Mouse (Mus musculus) liver, postnatal 0 days (tissue): ENCODE data around the gene Khdc1a.

Source experiments
- CTCF ChIP-seq: sonication (generic); IDR thresholded peaks from 2 replicates; pipeline ENCODE4 v1.5.1; 2016; ENCODE audit warnings: antibody characterized with exemption, low read depth
- EP300 ChIP-seq: IDR thresholded peaks from 2 replicates; pipeline ENCODE4 v1.6.1; 2016; ENCODE audit warnings: antibody characterized with exemption, low read depth, mild to moderate bottlenecking

GRCm38 (mm10) chr1:21321656-21322055 is 27.8 kb upstream of the Khdc1a start:
- TF ChIP-seq CTCF (no peak), EP300 (no peak)
